Mouse (Mus musculus): ENCODE results near the gene Msln.
"Not testable (repeated sequence)": the region's sequence is repeated elsewhere in the genome, so short reads cannot be mapped to it uniquely, and the experiment has no call there.

The Msln gene

DNA sequence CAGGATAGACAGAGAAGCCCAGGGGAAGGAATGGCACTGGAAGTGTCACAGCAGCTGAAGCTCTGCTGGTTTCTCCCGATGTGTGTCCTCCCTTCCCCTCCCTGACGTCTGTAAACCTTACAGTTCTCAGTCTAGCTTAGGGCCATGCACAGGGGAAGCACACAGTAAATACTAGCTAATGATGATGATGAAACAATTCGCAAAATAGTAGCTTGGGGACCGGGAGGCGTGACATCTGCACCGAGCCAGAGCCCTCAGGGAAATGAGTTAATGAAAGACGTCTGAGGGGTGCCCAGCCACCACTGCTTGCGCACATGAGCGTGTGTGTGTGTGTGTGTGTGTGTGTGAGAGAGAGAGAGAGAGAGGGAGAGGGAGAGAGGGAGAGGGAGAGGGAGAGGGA is 15.2 kb upstream of the Msln start:
- no peak for DNase-seq

GRCm38 (mm10) chr17:25765886-25766285 is 11.7 kb upstream of the Msln start:
- no peak for DNase-seq

GRCm38 (mm10) chr17:25762591-25762990 is 8.4 kb upstream of the Msln start:
- no peak for DNase-seq

DNA sequence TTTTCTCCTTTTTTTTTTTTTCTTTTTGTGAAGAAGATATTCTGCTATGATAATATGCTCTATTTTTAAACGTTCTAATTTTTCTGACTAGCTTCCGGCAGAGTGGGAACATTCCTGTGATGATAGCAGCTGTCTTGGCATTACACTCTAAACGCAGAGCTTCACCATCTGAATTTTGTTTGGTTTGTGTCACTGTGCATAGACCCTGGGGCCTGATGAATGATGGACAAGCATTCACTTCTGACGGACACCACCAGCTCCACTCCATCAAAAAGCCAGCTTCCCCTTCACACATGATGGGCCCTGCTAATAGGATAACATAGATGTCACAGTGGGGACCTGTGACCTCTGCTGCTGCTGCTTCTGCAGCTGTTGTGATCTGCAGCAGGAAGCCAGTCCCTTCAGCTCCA is 7.4 kb upstream of the Msln start:
- DNase-seq: no peak

- no peak for DNase-seq
Measured at GRCm38 (mm10) chr17:25760148-25760547, 6.0 kb upstream of the Msln start.

DNA sequence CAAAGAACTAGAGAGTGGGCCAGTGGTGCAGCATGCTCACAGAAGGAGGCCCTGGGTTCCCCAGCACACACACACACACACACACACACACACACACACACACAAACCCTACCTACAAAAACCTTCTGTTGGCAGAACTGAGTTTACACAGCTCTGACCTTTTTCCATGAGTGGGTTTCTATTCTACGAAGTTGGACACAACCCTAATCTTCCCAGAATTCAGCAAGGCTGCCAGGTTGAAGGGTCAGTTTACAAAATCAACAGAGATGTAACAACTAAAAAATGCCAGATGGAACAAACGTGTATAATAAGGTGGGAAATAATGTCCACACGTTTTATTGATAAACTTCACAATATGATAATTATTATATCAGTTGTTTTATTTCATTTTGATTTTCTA is 3.5 kb upstream of the Msln start:
- DNase-seq: no peak

DNA sequence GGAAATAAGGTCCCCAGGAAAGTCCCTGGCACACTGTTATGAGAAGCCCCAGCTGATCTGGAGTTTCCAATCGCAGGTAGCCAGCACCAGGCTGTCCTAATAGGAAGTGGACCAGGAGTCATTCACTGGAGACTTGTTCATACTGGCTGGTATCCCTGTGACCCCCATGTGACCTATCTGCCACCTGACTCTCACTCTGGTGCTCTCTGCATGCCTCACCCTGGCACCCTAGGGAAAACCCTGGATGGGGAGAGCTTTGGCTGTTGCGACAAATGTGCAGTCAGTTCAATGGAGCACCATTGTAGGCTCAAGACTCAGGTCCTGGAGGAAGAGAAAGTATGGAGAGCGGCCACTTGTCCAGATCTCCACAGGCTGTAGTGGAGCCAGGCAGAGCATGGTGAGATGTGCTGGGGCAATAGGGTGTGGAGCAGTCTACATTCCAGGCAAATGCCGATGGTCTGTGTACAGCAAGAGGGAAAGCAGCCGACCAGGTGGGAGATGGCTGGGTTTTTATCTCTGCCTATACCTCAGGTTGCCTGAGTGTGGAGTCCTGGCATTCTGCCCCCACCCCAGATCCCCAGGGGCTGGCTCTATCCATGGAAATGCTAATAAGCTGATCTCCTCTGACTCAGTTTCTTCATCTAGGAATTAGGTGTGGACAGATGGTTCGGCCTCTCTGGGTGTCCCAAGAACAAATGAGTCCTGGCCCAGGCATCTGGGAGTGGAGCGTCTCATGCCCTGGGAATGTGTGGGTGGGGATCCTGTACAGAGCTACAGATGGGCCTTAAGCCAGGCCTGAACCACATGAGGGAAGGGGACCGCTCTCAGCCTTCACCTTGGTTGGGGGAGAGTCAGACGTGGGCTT is 2.4 kb upstream of the Msln start:
- no peak for DNase-seq

GRCm38 (mm10) chr17:25755627-25756377 is 1.6 kb upstream of the Msln start:
- no peak for DNase-seq

GRCm38 (mm10) chr17:25755086-25755485 is 908 bp upstream of the Msln start:
- no peak for DNase-seq

GRCm38 (mm10) chr17:25751446-25751845 is 2.7 kb downstream of the Msln start:
- DNase-seq: peak in 1 of 2 experiments; percentile 31

DNA sequence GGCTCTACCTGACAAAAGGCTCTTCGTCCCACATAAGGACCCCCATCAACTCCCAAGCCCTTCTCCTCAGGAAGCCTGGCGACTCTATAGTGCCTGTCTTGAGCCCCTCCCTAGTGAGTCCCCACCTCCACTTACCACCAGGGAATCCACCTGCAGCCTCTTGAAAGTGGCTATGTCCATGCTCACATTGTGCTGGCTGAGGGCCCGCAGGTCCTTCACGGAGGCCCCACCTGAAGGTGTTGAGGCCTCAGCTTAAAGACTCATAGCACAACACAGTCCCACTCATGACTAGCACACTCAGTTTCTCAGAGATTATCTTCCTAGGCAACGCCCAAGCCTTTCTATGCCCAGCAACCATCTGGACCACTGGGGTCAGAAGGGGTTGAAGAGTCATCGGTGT is 4.9 kb downstream of the Msln start:
- DNase-seq: no peak

DNA sequence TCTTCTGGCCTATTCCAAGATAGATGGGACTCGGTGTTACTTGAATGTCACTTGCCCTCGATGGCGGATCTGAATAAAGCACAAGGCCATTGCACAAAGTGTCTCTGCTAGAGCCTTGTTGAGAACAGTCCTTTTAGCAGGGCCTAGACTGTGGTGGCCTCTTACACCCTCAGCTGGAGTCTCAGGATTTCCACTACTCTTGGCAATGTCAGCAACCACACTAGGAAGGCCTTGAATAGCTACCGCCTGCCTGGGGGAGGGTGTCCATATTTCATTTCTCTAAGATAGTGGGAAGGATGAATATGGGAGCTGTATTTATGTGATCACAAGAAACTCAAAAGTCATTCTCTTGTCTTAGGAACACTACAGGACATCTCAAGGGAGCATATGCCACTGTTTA is 5.9 kb downstream of the Msln start:
- DNase-seq: no peak

- no peak for DNase-seq
Measured at GRCm38 (mm10) chr17:25744311-25744710, 9.9 kb downstream of the Msln start.

DNA sequence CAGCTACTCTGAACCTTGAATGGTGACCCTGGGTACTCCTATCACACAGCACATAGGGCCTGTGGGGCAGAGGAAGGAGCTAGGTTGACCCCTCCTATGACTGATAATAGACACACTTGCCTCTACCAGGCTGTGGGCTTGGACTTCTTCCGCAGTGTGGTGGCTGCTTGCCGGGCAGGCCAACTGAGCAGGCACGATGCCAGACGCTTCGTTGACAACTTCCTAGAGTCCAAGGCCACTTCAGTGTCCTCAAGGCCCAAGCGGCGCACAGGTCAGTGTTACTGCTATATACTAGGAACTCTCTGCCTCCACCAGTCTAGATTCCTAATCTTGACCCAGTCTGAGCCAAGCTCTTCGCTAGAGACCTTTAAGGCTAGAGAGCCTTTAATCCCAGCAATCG is 10.3 kb downstream of the Msln start:
- no peak for DNase-seq

DNA sequence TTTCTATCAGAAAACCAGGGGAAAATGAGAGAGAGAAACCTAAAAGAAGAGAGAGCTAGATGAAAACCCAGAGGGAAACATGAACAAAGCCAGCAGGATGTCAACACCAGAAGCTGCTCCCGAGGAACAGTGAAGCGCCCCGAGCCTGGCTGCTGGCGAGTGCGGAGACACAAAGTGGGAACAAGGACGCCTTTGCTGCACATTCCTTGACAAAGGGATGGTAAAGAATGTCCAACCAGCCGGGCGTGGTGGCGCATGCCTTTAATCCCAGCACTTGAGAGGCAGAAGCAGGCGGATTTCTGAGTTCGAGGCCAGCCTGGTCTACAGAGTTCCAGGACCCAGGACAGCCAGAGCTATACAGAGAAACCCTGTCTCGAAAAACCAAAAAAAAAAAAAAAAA is 12.7 kb downstream of the Msln start:
- DNase-seq: not testable (repeated sequence)

GRCm38 (mm10) chr17:25738861-25739260 is 15.3 kb downstream of the Msln start:
- DNase-seq: no peak

DNA sequence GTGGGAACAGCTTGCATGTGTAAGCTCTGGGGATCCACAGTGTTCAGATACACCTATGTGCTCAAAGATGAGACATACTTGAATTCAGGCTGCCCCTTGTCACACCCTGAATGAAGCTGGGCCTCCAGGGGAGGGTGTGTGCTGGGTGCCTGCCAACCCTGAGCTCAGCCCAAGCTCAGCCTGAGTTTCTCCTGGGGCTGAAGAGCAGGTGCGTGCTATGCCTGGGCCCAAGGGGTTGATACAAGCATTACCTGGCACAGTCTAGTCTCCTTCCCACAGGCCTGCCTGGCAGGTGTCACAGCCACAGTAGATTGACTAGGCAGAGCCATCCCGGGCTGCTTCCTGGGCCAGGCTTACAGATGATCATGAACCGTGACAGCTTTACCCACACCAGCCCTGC is 18.4 kb downstream of the Msln start, which contains the start of gene Mslnl:
TSS of gene Mslnl (plus strand) at position 298 of the 400 bp plus-strand sequence.
- no peak for DNase-seq

DNA sequence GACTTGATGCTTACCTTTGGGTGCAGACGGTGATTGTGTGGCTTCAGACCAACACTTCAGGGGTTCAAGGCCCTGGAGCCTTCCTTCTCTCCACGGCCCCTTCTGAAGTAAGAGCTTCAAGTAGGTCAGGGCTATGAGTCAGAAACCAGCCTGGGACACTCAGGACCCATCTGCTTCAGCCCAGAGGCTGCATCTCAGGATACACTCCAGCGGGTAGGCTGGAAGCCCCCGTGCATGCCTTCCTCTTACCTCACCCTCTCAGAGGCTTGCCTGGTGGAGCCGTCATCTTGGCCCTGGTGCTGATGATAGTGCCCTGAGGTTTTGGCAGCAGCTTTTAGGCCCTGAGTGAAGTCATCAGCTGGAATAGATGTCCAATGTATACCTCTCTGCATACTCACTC is 18.9 kb downstream of the Msln start:
- DNase-seq: no peak

DNA sequence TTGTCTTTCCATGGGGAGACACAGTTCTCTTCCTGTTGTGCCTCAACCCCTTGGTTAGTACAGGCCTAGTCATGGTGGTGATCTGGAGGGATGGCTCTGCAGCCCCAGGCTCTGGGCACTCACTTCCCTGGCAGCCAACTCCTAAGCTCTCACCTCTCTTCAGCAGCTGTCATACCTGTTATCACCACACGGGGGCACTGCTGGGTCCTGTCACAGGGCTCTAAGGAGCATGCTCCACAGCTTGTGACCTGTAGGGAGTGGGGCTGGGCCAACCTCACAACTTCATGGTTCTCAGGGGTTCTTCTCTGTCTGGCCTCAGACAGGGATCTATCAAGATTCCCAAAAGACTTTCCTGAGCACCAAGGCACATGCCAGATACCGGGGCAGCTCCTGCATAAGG is 22.1 kb downstream of the Msln start:
- peak; percentile 71 to 90 for DNase-seq

DNA sequence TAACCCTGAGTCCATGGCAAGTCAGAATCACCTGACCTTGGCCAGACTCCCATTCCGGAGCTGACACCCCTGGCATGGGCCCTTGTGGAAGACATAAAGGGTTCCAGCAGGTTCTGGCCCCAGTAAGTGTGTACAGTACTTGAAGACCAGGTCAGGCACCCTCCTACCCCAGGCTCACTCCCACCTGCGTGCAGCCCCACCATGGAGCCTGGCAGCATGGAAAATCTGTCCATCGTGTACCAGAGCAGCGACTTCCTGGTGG is 26.2 kb downstream of the Msln start:
- no peak for DNase-seq

DNA sequence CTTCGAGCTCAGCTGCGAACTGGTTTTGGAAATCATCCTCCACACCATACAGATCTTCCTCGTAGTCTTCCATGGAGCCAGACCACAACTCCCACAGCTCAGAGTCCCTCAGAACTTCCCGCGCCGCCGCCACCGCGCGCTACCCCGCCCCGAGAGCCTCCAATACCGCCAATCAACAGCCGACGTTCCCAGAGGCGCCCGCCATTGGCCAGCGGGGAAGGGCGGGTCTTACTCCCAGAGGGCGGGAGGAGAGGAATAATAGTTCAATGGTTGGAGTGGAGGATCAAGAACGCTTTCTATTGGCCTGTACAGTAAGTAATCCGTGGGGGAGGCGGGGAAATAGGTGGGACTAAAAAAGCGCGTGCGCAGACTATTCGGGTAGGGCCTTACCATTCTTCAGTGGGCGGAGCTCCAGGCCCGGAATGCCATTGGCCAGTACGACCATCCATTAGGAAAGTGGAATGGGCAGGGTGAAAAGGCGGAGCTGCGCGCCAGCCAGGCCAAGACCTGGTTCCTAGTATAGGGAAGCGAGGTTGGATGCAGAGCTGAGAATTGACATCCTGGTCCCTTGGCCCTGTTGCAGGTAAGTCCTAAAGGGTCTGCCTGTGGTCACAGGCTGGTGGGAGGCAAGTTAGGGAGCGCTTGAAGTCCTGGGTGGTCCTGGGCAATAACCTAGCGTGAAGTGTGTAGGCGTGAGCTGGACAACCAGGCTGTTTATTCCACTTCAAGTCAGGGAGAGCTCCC is 26.7 kb downstream of the Msln start, which contains the start of the genes Chtf18 and Rpusd1:
TSS of gene Chtf18 (minus strand) at position 155 of the 744 bp plus-strand sequence.
TSS of gene Rpusd1 (plus strand) at position 406 of the 744 bp plus-strand sequence.
- peak; percentile 100 for DNase-seq

- DNase-seq: peak; percentile 29 to 62
Measured at GRCm38 (mm10) chr17:25725264-25725663, 28.9 kb downstream of the Msln start.

DNA sequence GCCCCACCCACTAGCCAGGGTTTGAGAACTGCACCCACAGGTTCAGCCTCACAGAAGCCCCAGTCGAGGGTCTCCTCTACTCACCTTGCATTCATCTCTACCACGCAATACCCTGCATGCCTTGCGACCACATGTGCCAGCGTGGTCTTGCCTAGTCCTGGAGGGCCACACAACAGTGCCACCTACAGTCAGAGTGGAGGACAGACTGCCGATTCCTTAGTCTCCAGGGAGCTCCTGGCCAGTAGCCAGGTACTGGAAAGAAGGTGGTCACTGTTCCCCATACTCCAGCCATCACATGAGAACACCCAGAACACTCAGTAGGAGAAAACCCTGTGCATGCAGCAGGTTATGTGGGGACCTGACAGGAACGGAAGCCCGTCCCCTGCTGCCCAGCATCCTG is 30.3 kb downstream of the Msln start:
- no peak for DNase-seq

GRCm38 (mm10) chr17:25723470-25723869 is 30.7 kb downstream of the Msln start:
- no peak for DNase-seq
